Mouse (Mus musculus) embryonic facial prominence, embryonic 12.5 days (tissue): Measurements from ENCODE around the gene Speer4d. TPM values are rescaled to one million over a fixed set of nuclear protein-coding genes. Genes with fewer than 3 reads are reported as not detected.
"Not testable (repeated sequence)": the region's sequence is repeated elsewhere in the genome, so short reads cannot be mapped to it uniquely, and the experiment has no call there.

Experiments used
- ATAC-seq: fragments of 200-750 bp; cut with Nextera tagmentation; 2 replicates; pipeline ENCODE4 v1.8.0; 2017; ENCODE audit not compliant: insufficient number of reproducible peaks, insufficient read depth, low FRiP score, low TSS enrichment
- H3K27ac ChIP-seq: fragments of 300-500 bp; sonication (generic); 2 replicates; pipeline ENCODE4 v1.5.1; 2016; ENCODE audit warnings: mild to moderate bottlenecking
- H3K27me3 ChIP-seq: fragments of 300-500 bp; sonication (generic); 2 replicates; pipeline ENCODE4 v1.6.1; 2016; ENCODE audit warnings: mild to moderate bottlenecking, moderate library complexity
- H3K36me3 ChIP-seq: fragments of 300-500 bp; sonication (generic); 2 replicates; pipeline ENCODE4 v1.6.1; 2016; ENCODE audit warnings: mild to moderate bottlenecking
- H3K4me1 ChIP-seq: fragments of 300-500 bp; sonication (generic); 2 replicates; pipeline ENCODE4 v1.6.1; 2016
- H3K4me2 ChIP-seq: fragments of 300-500 bp; sonication (generic); replicated peaks from 2 replicates; pipeline ENCODE4 v1.6.1; 2016; ENCODE audit warnings: mild to moderate bottlenecking, moderate library complexity
- H3K4me3 ChIP-seq: fragments of 300-500 bp; sonication (generic); 2 replicates; pipeline ENCODE4 v1.5.1; 2016; ENCODE audit warnings: mild to moderate bottlenecking
- H3K9ac ChIP-seq: fragments of 300-500 bp; sonication (generic); 2 replicates; pipeline ENCODE4 v1.6.1; 2016; ENCODE audit warnings: mild to moderate bottlenecking, moderate library complexity
- H3K9me3 ChIP-seq: fragments of 300-500 bp; sonication (generic); 2 replicates; pipeline ENCODE4 v1.6.1; 2016; ENCODE audit warnings: mild to moderate bottlenecking, moderate library complexity
- WGBS: fragments of 180-500 bp; shearing (Covaris S2); methylation state at CpG from one replicate; pipeline ENCODE4 v1.1.7; 2016; 5-methylcytosine and 5-hydroxymethylcytosine counted together
- polyA plus RNA-seq: library from polyadenylated mRNA; unstranded; fragments of >200 nt; fragmentation: Nextera tagmentation; extraction: Ambion mirVana; gene quantifications from 2 replicates; pipeline ENCODE4 v1.2.1, GENCODE M21; 2016

Gene Speer4d
- not detected in 2 replicates for polyA plus RNA-seq

DNA sequence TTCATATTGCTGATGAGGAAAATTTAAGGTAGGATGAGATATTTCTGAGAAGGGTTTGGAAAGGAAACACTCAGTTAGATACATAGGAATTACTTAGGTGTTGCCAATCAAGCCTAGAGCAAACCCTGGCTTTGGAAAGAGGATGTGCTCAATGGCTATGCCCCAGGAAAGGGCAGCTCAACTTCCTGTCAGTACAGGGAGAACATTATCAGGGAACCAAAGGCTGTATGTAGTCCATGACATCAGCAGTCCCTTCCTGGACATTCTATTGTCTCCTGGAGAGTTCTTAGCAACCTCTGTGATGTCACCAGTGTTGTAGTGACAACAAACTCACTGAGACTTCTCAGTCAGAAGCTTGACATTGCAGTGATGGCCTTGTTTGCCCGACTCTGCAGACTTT, at the start of gene Speer4d:
Speer4d (plus strand) TSS at position 301 of the 400 bp plus-strand sequence.
- not testable (repeated sequence) for H3K36me3 ChIP-seq, H3K9me3 ChIP-seq, H3K4me1 ChIP-seq, H3K27me3 ChIP-seq, H3K9ac ChIP-seq, H3K4me3 ChIP-seq, H3K4me2 ChIP-seq, H3K27ac ChIP-seq, ATAC-seq
- WGBS, result 54% methylated on average over 1 of the region's 1 CpGs

DNA sequence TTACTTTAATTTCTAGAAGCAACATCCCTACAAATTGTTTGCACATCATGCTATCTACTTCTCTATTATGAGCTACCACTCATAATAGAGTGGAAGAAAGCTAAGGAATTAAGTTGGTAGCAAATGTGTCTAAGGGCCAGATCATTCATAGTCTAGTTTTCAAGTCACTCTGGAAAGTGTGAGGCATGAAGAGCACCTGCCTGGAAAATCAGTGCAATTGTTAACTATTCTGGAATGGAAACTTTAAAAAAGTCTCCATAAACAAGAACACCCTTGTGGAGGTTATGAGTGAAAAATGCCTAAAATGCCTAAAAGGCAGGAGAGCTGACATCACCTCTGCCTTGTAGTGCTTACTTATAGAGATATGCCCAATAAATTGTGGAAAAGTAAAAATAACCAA, 45.1 kb upstream of the Speer4d start:
- not testable (repeated sequence) for ATAC-seq, H3K4me2 ChIP-seq, H3K4me1 ChIP-seq, H3K9ac ChIP-seq, H3K27me3 ChIP-seq, H3K4me3 ChIP-seq, H3K9me3 ChIP-seq, H3K36me3 ChIP-seq, H3K27ac ChIP-seq

DNA sequence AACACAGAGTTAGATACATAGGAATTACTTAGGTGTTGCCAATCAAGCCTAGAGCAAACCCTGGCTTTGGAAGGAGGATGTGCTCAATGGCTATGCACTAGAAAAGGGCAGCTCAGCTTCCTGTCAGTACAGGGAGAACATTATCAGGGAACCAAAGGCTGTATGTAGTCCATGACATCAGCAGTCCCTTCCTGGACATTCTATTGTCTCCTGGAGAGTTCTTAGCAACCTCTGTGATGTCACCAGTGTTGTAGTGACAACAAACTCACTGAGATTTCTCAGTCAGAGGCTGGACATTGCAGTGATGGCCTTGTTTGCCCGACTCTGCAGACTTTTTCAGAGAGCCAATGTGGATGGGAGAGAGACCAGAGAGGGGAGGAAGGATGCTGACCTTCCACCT, 41.8 kb upstream of the Speer4d start, which contains the start of gene Gm21083:
Gm21083 (plus strand) TSS at position 301 of the 400 bp plus-strand sequence.
- not testable (repeated sequence) for ATAC-seq, H3K9me3 ChIP-seq, H3K36me3 ChIP-seq, H3K27ac ChIP-seq, H3K27me3 ChIP-seq, H3K4me3 ChIP-seq, H3K4me2 ChIP-seq, H3K9ac ChIP-seq, H3K4me1 ChIP-seq
- 33% methylated on average over 1 of the region's 1 CpGs for WGBS

DNA sequence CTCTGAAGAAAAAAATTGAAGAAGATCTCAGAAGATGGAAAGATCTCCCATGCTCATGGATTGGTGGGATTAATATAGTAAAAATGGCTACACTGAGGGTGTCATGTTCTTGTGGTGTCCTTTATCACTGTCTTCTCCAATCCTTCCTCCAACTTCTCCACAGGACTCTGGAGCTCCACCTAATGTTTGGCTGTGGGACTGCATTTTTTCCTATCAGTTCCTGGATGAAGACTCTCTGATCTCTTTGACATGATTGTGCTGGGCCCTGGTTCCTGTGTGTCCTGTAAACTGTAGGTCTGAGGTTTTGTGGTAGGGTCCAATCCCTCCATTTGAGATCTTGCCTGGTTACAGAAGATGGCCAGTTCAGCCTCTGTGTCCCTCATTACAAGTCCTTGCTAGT, 32.5 kb upstream of the Speer4d start:
- H3K36me3 ChIP-seq, ATAC-seq, H3K27me3 ChIP-seq, H3K4me2 ChIP-seq, H3K27ac ChIP-seq, H3K4me1 ChIP-seq, H3K4me3 ChIP-seq, H3K9ac ChIP-seq, H3K9me3 ChIP-seq: not testable (repeated sequence)

DNA sequence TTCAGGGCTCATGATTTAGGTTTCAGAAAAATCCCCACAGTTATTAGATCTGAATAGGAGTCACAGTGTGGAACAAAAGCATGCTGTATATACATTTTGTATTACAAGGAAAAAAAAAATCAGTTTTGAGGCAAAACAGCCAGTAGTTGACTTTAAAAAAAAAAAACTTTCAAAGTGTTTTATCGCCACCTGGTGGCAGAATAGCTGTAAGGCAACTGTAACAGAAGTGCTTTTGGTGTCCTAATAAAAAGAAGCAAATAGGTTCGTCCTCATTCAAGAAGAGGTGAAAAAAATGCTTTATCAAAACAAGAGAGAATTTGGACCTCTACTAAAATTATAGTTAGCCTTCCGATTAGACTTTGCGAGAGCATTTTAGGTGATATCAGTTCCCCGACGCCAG, 30.6 kb upstream of the Speer4d start:
- H3K9ac ChIP-seq, ATAC-seq: not testable (repeated sequence)
- 30% methylated on average over 6 of the region's 6 CpGs for WGBS

DNA sequence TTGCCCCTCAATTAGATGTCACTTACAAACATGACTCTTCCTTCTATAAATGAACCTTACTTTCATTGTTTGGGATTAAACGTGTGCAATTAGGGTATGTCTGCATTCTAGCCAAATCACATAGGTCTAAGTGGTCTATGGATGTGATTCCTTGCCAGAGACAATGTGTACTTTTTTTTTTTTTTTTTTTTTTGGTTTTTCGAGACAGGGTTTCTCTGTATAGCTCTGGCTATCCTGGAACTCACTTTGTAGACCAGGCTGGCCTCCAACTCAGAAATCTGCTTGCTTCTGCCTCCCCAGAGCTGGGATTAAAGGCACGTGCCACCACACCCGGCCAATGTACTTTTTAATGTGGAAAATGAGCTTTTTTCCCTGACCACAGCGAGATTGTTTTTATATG, 28.2 kb upstream of the Speer4d start:
- WGBS, result 58% methylated on average over 5 of the region's 5 CpGs
- H3K36me3 ChIP-seq, H3K27me3 ChIP-seq, ATAC-seq, H3K9me3 ChIP-seq, H3K4me1 ChIP-seq, H3K9ac ChIP-seq, H3K4me3 ChIP-seq, H3K4me2 ChIP-seq, H3K27ac ChIP-seq: not testable (repeated sequence)

More for the DNA sequence above, 30.6 kb upstream of the Speer4d start:
- H3K9me3 ChIP-seq, H3K27ac ChIP-seq, H3K4me2 ChIP-seq, H3K4me1 ChIP-seq, H3K4me3 ChIP-seq, H3K27me3 ChIP-seq, H3K36me3 ChIP-seq: not testable (repeated sequence)

DNA sequence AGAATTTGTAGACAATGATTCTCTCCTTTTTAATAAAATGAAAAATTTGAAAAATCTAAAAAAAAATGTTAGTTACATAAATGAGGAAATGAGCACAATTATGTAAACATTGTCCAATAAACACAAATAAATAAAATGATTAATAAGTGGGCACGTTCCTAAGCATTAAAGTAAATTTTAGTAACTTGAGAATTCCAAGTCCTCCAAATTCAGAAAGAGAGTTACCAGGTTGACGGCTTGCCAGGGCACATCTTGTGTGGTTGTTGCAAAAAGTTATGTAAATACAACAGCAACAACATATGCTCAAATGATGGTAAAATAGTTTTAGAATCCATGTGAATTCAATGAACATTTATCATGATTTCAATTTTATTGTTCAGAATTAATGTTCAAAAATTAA, 27.3 kb upstream of the Speer4d start:
- H3K9me3 ChIP-seq, H3K4me1 ChIP-seq, H3K9ac ChIP-seq, H3K27ac ChIP-seq, H3K36me3 ChIP-seq, H3K4me3 ChIP-seq, H3K4me2 ChIP-seq, H3K27me3 ChIP-seq: not testable (repeated sequence)
- WGBS, result 74% methylated on average over 2 of the region's 2 CpGs
- ATAC-seq, result peak; percentile 47; the same call in 1 of the 2 replicates

DNA sequence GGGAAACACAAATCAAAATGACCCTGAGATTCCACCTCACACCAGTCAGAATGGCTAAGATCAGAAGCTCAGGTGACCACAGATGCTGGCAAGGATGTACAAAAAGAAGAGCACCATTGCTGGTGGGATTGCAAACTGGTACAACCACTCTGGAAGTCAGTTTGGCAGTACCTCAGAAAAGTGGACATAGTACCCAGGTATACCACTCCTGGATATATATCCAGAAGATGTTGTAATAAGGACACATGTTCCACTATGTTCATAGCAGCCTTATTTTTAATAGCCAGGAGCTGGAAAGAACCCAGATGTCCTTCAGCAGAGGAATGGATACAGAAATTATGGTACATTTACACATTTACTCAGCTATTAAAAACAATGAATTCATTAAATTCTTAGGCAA, 20.0 kb upstream of the Speer4d start:
- not testable (repeated sequence) for H3K27me3 ChIP-seq, H3K4me3 ChIP-seq, H3K4me1 ChIP-seq, H3K27ac ChIP-seq, H3K36me3 ChIP-seq, H3K4me2 ChIP-seq, H3K9ac ChIP-seq
- H3K9me3 ChIP-seq, result peaks cover 12% of the 10 kb centered on the region
- ATAC-seq, result peak; percentile 81; the same call in 1 of the 2 replicates

DNA sequence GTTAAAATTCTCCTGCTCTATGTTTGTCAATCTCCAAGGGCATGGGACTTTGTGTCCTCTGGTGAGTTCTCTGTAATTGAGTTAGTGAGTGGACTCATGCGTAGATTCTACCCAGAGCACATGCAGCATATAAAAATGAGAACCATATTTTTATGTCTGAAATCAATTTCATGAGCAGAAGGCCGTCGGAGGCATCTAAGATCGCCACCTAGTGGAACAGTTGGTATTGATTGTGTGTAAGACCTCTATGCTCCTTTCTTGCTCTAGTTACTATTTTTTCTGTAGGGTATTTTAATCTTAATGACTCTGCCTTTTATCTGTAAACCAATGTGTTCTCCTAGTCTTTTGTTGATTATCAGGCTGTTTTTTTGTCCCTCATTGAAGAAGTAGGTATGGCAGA, 18.5 kb upstream of the Speer4d start:
- peaks cover 12% of the 10 kb centered on the region for H3K9me3 ChIP-seq
- H3K36me3 ChIP-seq, H3K27me3 ChIP-seq, H3K27ac ChIP-seq, H3K4me1 ChIP-seq, H3K4me3 ChIP-seq, ATAC-seq, H3K4me2 ChIP-seq, H3K9ac ChIP-seq: not testable (repeated sequence)
- WGBS, result 39% methylated on average over 4 of the region's 4 CpGs

DNA sequence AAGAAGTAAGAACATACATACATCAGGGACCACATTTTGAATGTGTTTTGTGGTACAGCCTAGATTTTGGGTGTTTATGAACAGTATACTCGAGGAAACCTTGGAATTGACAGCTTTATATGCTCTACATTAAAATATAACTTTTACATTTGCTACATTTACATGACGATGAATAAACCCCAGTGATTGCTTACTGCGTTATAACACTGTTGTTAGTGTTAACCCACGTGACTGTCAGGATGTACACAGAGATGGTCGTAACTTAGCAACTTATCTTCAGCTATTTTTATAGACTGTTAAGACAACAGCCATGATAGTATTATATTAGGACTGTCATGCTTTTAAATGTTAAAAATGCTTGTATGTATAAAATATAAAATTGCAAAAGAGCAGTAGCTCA, 17.4 kb upstream of the Speer4d start:
- H3K4me1 ChIP-seq, H3K36me3 ChIP-seq, H3K4me2 ChIP-seq, H3K27ac ChIP-seq, H3K4me3 ChIP-seq, H3K27me3 ChIP-seq, H3K9ac ChIP-seq: not testable (repeated sequence)
- peak; percentile 71; the same call in 1 of the 2 replicates for ATAC-seq
- WGBS, result 62% methylated on average over 5 of the region's 5 CpGs
- peaks cover 13% of the 10 kb centered on the region for H3K9me3 ChIP-seq

DNA sequence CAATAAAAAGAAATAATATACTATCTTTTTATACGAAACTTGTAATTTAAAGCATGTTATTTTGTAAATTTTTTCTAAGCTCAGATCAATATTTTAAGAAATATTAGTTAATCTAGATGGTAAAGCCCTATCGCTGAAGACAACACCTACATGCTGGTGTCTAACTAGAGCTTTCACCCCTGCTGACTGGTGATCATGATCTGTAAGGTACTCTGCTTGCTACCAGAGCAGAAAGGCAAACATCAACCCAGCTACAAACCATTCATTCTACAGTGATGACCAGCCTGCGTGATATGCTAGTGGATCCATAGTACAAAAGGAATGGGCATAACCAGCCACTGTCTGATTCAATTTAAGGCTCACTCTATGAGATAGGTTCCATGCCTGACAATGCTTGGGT, 16.9 kb upstream of the Speer4d start:
- peaks cover 18% of the 10 kb centered on the region for H3K9me3 ChIP-seq
- WGBS, result 77% methylated on average over 3 of the region's 3 CpGs
- not testable (repeated sequence) for H3K27ac ChIP-seq, H3K4me1 ChIP-seq, H3K27me3 ChIP-seq, H3K9ac ChIP-seq, H3K36me3 ChIP-seq, H3K4me2 ChIP-seq, H3K4me3 ChIP-seq
- ATAC-seq, result peak; percentile 73; the same call in 1 of the 2 replicates

DNA sequence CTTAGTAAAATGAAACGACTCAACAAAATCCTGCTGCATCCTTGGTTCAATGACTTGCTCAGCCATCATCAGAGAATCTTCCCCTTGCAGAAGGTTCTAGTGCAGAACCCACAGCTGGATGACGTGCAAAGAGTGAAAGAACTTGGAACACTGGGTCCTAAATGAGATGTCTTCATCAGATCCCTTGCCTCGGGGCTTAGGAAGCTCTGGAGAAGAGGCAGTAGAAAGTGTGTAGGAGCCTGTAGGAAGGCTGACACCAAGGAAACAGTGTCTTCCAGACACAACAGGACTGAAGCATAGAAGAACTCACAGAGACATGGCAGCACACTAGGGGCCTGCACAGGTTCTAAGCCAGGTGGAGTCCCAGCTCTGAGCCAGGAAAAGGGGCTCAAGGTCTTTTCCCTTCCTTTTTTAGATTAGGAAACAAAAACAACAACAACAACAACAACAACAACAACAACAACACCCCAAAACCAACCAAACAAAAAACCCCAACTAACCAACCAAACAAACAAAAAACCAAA, 16.4 kb upstream of the Speer4d start:
- peaks cover 18% of the 10 kb centered on the region for H3K9me3 ChIP-seq
- not testable (repeated sequence) for H3K27me3 ChIP-seq, H3K4me1 ChIP-seq, H3K27ac ChIP-seq, ATAC-seq, H3K4me3 ChIP-seq, H3K4me2 ChIP-seq, H3K36me3 ChIP-seq, H3K9ac ChIP-seq
- WGBS, result 61% methylated on average over 3 of the region's 3 CpGs

DNA sequence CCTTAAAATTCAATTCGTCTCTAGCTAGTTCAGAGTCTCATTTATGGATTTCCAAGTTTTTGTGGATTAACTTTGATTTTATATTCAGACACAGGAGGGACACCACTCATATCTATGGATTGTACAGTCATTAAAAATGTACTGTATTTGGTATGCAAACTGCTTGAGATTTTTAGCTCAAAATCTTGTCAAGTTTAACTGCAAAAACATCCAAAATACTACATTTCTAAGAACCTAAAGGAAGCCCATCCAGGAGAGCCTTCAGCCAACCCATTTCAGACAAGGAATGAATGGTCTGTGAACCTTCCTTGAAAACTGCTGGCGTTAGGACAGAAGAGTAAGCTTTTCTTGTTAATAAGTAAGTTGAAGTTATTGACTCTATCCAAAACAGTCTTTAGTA, 15.9 kb upstream of the Speer4d start:
- H3K4me2 ChIP-seq, H3K4me3 ChIP-seq, H3K27me3 ChIP-seq, ATAC-seq, H3K9ac ChIP-seq, H3K36me3 ChIP-seq, H3K4me1 ChIP-seq, H3K27ac ChIP-seq: not testable (repeated sequence)
- H3K9me3 ChIP-seq, result peaks cover 18% of the 10 kb centered on the region
- 51% methylated on average over 2 of the region's 2 CpGs for WGBS
